Mouse (Mus musculus) kidney, embryonic 16.5 days (tissue): ENCODE results near the gene Zfp36l1. TPM values are rescaled to one million over a fixed set of nuclear protein-coding genes. Genes with fewer than 3 reads are reported as not detected.
A peak's percentile ranks its signal among the peaks of the same experiment; 100 is the strongest.

Experiments
- ATAC-seq: fragments of 200-750 bp; cut with Nextera tagmentation; 2 replicates; pipeline ENCODE4 v1.8.0; 2017; ENCODE audit warnings: moderate TSS enrichment; ENCODE audit not compliant: low FRiP score, low TSS enrichment
- H3K27ac ChIP-seq: fragments of 300-500 bp; sonication (generic); 2 replicates; pipeline ENCODE4 v1.5.1; 2014; ENCODE audit warnings: low read length
- H3K27me3 ChIP-seq: fragments of 300-500 bp; sonication (generic); 2 replicates; pipeline ENCODE4 v1.6.1; 2014; ENCODE audit warnings: low read length, control low read depth, mixed read lengths; ENCODE audit not compliant: insufficient read depth
- H3K36me3 ChIP-seq: fragments of 300-500 bp; sonication (generic); 2 replicates; pipeline ENCODE4 v1.6.1; 2014; ENCODE audit warnings: low read length, control low read depth, mixed read lengths; ENCODE audit not compliant: insufficient read depth
- H3K4me1 ChIP-seq: fragments of 300-500 bp; sonication (generic); 2 replicates; pipeline ENCODE4 v1.6.1; 2014; ENCODE audit warnings: low read length, control low read depth, mixed read lengths; ENCODE audit not compliant: insufficient read depth
- H3K4me2 ChIP-seq: fragments of 300-500 bp; sonication (generic); replicated peaks from 2 replicates; pipeline ENCODE4 v1.6.1; 2014; ENCODE audit warnings: low read depth, low read length
- H3K4me3 ChIP-seq: fragments of 300-500 bp; sonication (generic); 2 replicates; pipeline ENCODE4 v1.5.1; 2014; ENCODE audit warnings: mild to moderate bottlenecking, low read length
- H3K9ac ChIP-seq: fragments of 300-500 bp; sonication (generic); replicated peaks from 2 replicates; pipeline ENCODE4 v1.6.1; 2014; ENCODE audit warnings: low read length
- H3K9me3 ChIP-seq: fragments of 300-500 bp; sonication (generic); 2 replicates; pipeline ENCODE4 v1.6.1; 2016; ENCODE audit warnings: low read length, control low read depth
- WGBS: fragments of 180-500 bp; shearing (Covaris S2); extraction: QIAGEN DNeasy Blood & Tissue Kit; methylation state at CpG from one replicate; pipeline ENCODE4 v1.1.7; 2014; 5-methylcytosine and 5-hydroxymethylcytosine counted together
- polyA plus RNA-seq: library from polyadenylated mRNA; unstranded; fragments of >200 nt; fragmentation: Nextera tagmentation; extraction: Ambion mirVana; gene quantifications from 2 replicates; pipeline ENCODE4 v1.2.1, GENCODE M21; 2015

Gene Zfp36l1
- polyA plus RNA-seq, 1 experiment from 2014 or later: 130 TPM

GRCm38 (mm10) chr12:80062410-80063401 lies 50.1 kb downstream of the Zfp36l1 start:
- H3K4me2 ChIP-seq: no peak overlapping the region
- peak overlapping the region; percentile 89 for H3K27ac ChIP-seq
- no peaks in the 10 kb centered on the region for H3K27me3 ChIP-seq
- H3K9me3 ChIP-seq: no peaks in the 10 kb centered on the region
- peak; percentile 74 for ATAC-seq
- H3K9ac ChIP-seq: peak overlapping the region; percentile 48
- peaks cover 55% of the 10 kb centered on the region for H3K4me1 ChIP-seq
- H3K36me3 ChIP-seq: no peaks in the 10 kb centered on the region
- WGBS: 6% methylated on average over 6 of the region's 6 CpGs
- no peak overlapping the region for H3K4me3 ChIP-seq

- Histone ChIP-seq H3K4me2 (no peak overlapping the region), H3K27ac (peak overlapping the region; percentile 89), H3K9me3 (no peaks in the 10 kb centered on the region), H3K9ac (peak overlapping the region; percentile 32; the same call in 1 of the 2 replicates), H3K4me3 (no peak overlapping the region), H3K36me3 (no peaks in the 10 kb centered on the region), H3K4me1 (peaks cover 55% of the 10 kb centered on the region), H3K27me3 (no peaks in the 10 kb centered on the region)
- 27% methylated on average over 5 of the region's 5 CpGs for WGBS
- peak; percentile 22; the same call in 1 of the 2 replicates for ATAC-seq
Observed at GRCm38 (mm10) chr12:80061810-80062209, 51.0 kb downstream of the Zfp36l1 start.

GRCm38 (mm10) chr12:80060809-80061208 lies 52.0 kb downstream of the Zfp36l1 start:
- H3K27ac ChIP-seq: 0 out of 2 replicates have a peak overlapping the region, but pooled peaks have one; percentile 48
- 11% methylated on average over 1 of the region's 1 CpGs for WGBS
- H3K9ac ChIP-seq: no peak overlapping the region
- peaks cover 55% of the 10 kb centered on the region for H3K4me1 ChIP-seq
- no peaks in the 10 kb centered on the region for H3K27me3 ChIP-seq
- no peaks in the 10 kb centered on the region for H3K36me3 ChIP-seq
- no peaks in the 10 kb centered on the region for H3K9me3 ChIP-seq
- 0 out of 2 replicates have a peak, but pooled peaks have one; percentile 13 for ATAC-seq
- no peak overlapping the region for H3K4me2 ChIP-seq
- no peak overlapping the region for H3K4me3 ChIP-seq

GRCm38 (mm10) chr12:80060338-80060737 lies 52.5 kb downstream of the Zfp36l1 start:
- no peak overlapping the region for H3K4me3 ChIP-seq
- no peaks in the 10 kb centered on the region for H3K27me3 ChIP-seq
- WGBS: 27% methylated on average over 9 of the region's 9 CpGs
- 0 out of 2 replicates have a peak overlapping the region, but pooled peaks have one; percentile 23 for H3K9ac ChIP-seq
- no peak for ATAC-seq
- no peaks in the 10 kb centered on the region for H3K9me3 ChIP-seq
- H3K4me2 ChIP-seq: no peak overlapping the region
- H3K4me1 ChIP-seq: peaks cover 55% of the 10 kb centered on the region
- H3K27ac ChIP-seq: peak overlapping the region; percentile 77
- no peaks in the 10 kb centered on the region for H3K36me3 ChIP-seq

GRCm38 (mm10) chr12:80059773-80060328 lies 53.0 kb downstream of the Zfp36l1 start:
- WGBS: 20% methylated on average over 5 of the region's 5 CpGs
- ATAC-seq: no peak
- Histone ChIP-seq H3K4me2 (no peak overlapping the region), H3K36me3 (no peaks in the 10 kb centered on the region), H3K9me3 (no peaks in the 10 kb centered on the region), H3K27me3 (no peaks in the 10 kb centered on the region), H3K4me3 (no peak overlapping the region), H3K27ac (peak overlapping the region; percentile 77), H3K9ac (0 out of 2 replicates have a peak overlapping the region, but pooled peaks have one; percentile 23), H3K4me1 (peaks cover 55% of the 10 kb centered on the region)

Other genes starting within 250 kb of the Zfp36l1 start
- 44.8 and 49.2 TPM in 2 replicates for gene Actn1, start 147.4 kb upstream of the Zfp36l1 start, polyA plus RNA-seq